Mouse (Mus musculus) forebrain, postnatal 0 days (tissue): ENCODE results near the gene Nptx2. TPM values are rescaled to one million over a fixed set of nuclear protein-coding genes. Genes with fewer than 3 reads are reported as not detected.

Source experiments
- ATAC-seq: fragments of 200-750 bp; cut with Nextera tagmentation; 2 replicates; pipeline ENCODE4 v1.8.0; 2017; ENCODE audit warnings: mild to moderate bottlenecking, moderate library complexity
- DNase-seq: peaks from one replicate; pipeline ENCODE4 v3.0.0-alpha.2; 2015
- H3K27ac ChIP-seq: fragments of 300-500 bp; sonication (generic); 2 replicates; pipeline ENCODE4 v1.5.1; 2014; ENCODE audit warnings: low read depth, mild to moderate bottlenecking, antibody characterized with exemption, low read length, moderate library complexity, mixed read lengths
- H3K27me3 ChIP-seq: fragments of 300-500 bp; sonication (generic); 2 replicates; pipeline ENCODE4 v1.6.1; 2014; ENCODE audit warnings: mild to moderate bottlenecking, low read length, mixed read lengths; ENCODE audit not compliant: insufficient read depth
- H3K36me3 ChIP-seq: fragments of 300-500 bp; sonication (generic); 2 replicates; pipeline ENCODE4 v1.6.1; 2014; ENCODE audit warnings: mild to moderate bottlenecking, moderate library complexity; ENCODE audit not compliant: insufficient read depth
- H3K4me1 ChIP-seq: fragments of 300-500 bp; sonication (generic); 2 replicates; pipeline ENCODE4 v1.6.1; 2014; ENCODE audit warnings: antibody characterized with exemption; ENCODE audit not compliant: insufficient read depth
- H3K4me2 ChIP-seq: fragments of 300-500 bp; sonication (generic); 2 replicates; pipeline ENCODE4 v1.6.1; 2014; ENCODE audit warnings: low read depth, mild to moderate bottlenecking, moderate library complexity
- H3K4me3 ChIP-seq: fragments of 300-500 bp; sonication (generic); 2 replicates; pipeline ENCODE4 v1.5.1; 2014; ENCODE audit warnings: low read depth, low read length, mixed read lengths
- H3K9ac ChIP-seq: fragments of 300-500 bp; sonication (generic); 2 replicates; pipeline ENCODE4 v1.6.1; 2014; ENCODE audit warnings: mild to moderate bottlenecking
- H3K9me3 ChIP-seq: fragments of 300-500 bp; sonication (generic); 2 replicates; pipeline ENCODE4 v1.6.1; 2016; ENCODE audit warnings: low read length
- CTCF ChIP-seq: sonication (generic); IDR thresholded peaks from 2 replicates; pipeline ENCODE4 v1.5.1; 2016; ENCODE audit warnings: antibody characterized with exemption, control low read depth, low read depth
- WGBS: fragments of 180-500 bp; shearing (Covaris S2); extraction: QIAGEN DNeasy Blood & Tissue Kit; methylation state at CpG from one replicate; pipeline ENCODE4 v1.1.7; 2014; 5-methylcytosine and 5-hydroxymethylcytosine counted together
- polyA plus RNA-seq: library from polyadenylated mRNA; unstranded; fragments of >200 nt; fragmentation: Nextera tagmentation; extraction: Ambion mirVana; gene quantifications from 2 replicates; pipeline ENCODE4 v1.2.1, GENCODE M21; 2015
- total RNA-seq: library from RNA; depleted of rRNA; stranded (reverse); fragments of >200 nt; gene quantifications from 2 replicates; pipeline ENCODE4 v1.2.3, GENCODE M21; 2014

The Nptx2 gene
- total and polyA plus RNA-seq, 2 experiments from 2014 or later: 6.9 to 33.1 TPM

DNA sequence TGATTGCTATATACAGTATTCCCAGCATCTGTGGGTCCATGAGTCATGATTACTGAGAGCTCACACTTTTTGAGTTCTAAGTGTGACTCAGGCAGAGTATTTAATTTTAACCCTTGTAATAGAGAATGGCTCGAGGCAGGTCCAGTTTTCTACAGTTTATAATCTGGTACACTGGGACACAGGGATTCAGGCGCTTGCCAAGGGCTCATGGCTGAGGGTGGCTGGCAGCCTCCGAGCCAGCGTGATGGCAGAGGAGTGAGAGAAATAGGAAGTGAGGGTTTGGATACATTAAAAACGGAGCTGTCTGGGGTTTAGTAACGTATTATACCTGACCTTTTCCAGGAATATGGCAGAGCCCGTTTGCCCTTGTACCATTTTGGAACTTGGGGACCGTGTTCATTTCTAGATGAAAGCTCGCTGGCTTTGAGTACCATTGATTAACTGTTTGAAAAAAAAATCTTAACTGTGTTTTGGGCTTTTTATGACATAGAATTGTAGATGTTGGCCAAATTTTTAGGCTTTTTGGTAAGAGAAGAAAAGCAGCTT is 1.7 kb downstream of the Nptx2 start:
- H3K9me3 ChIP-seq: no peaks in the 10 kb centered on the region
- no peak for TF ChIP-seq CTCF
- H3K4me1 ChIP-seq: no peaks in the 10 kb centered on the region
- H3K9ac ChIP-seq: no peak overlapping the region
- DNase-seq: no peak
- H3K36me3 ChIP-seq: no peaks in the 10 kb centered on the region
- H3K4me2 ChIP-seq: peak overlapping the region; percentile 64
- WGBS: 6% methylated on average over 9 of the region's 9 CpGs
- ATAC-seq: no peak
- H3K27ac ChIP-seq: no peak overlapping the region
- peak overlapping the region; percentile 40 for H3K4me3 ChIP-seq
- peaks cover 15% of the 10 kb centered on the region for H3K27me3 ChIP-seq

- ATAC-seq (peak; percentile 14; the same call in 1 of the 2 replicates), DNase-seq (peak; percentile 55)
- H3K4me2 ChIP-seq: peak overlapping the region; percentile 64
- 6% methylated on average over 21 of the region's 21 CpGs for WGBS
- no peak overlapping the region for H3K27ac ChIP-seq
- TF ChIP-seq CTCF: no peak
- H3K9ac ChIP-seq: peak overlapping the region; percentile 42
- H3K27me3 ChIP-seq: peaks cover 11% of the 10 kb centered on the region
- H3K36me3 ChIP-seq: no peaks in the 10 kb centered on the region
- H3K4me1 ChIP-seq: no peaks in the 10 kb centered on the region
- no peaks in the 10 kb centered on the region for H3K9me3 ChIP-seq
- H3K4me3 ChIP-seq: peak overlapping the region; percentile 40
Measured at GRCm38 (mm10) chr5:144548079-144548631, 2.5 kb downstream of the Nptx2 start.

GRCm38 (mm10) chr5:144550003-144550402 is 4.3 kb downstream of the Nptx2 start:
- Histone ChIP-seq H3K9ac (no peak overlapping the region), H3K9me3 (no peaks in the 10 kb centered on the region), H3K27me3 (peaks cover 10% of the 10 kb centered on the region), H3K36me3 (no peaks in the 10 kb centered on the region), H3K27ac (no peak overlapping the region), H3K4me3 (no peak overlapping the region), H3K4me1 (no peaks in the 10 kb centered on the region), H3K4me2 (no peak overlapping the region)
- TF ChIP-seq CTCF: no peak
- ATAC-seq (no peak), DNase-seq (no peak)
- WGBS: 66% methylated on average over 9 of the region's 9 CpGs

DNA sequence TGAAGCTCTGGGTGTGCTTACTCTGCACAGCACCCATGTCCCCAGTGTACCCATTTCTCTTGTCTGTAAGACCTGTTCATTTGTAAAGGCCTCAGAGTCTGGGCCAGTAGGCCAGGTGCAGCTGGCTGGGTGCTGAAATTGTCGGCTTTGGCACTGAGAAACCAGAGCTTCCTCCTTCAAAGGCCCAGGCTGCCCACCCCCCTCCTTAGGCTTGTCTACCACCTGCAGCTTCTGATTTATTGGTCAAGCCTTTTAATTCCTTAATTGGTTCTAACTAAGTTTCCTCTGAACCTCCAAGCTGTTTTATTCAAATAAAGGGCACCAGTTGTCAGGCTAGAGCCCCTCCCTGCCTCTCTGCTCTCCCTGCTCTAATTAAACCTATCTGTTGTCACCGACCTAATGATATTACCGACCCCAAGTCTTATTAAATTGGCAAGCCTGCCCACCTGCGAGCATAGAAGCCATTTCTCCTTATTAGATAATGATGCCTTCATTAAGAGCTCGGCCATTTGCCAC is 5.0 kb downstream of the Nptx2 start:
- ATAC-seq (no peak), DNase-seq (no peak)
- WGBS: 16% methylated on average over 5 of the region's 5 CpGs
- no peak overlapping the region for H3K4me2 ChIP-seq
- H3K4me3 ChIP-seq: no peak overlapping the region
- H3K27ac ChIP-seq: no peak overlapping the region
- no peaks in the 10 kb centered on the region for H3K4me1 ChIP-seq
- H3K27me3 ChIP-seq: peaks cover 7% of the 10 kb centered on the region
- H3K36me3 ChIP-seq: no peaks in the 10 kb centered on the region
- no peaks in the 10 kb centered on the region for H3K9me3 ChIP-seq
- no peak for TF ChIP-seq CTCF
- H3K9ac ChIP-seq: no peak overlapping the region

DNA sequence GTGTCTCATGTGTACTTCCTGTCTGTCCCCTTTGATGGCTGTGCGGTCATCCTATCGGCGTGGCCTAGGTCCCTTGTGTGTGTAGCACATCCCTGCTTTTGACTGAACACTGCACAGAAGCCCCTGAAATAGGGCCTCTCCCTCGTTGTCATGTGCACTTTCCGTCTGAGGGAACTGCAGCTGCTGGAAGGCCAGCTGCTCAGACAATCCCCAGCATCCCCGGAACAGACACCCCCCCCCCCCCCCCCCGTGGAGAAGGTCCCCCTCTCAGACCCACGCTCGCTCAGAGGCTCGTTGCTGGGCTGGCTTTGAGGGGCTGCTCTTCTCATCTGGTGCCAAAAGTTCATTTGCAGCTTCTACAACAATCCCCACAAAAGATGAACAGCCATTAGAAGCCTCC is 11.0 kb downstream of the Nptx2 start:
- Histone ChIP-seq H3K27me3 (no peaks in the 10 kb centered on the region), H3K4me1 (no peaks in the 10 kb centered on the region), H3K9me3 (no peaks in the 10 kb centered on the region), H3K36me3 (no peaks in the 10 kb centered on the region), H3K9ac (no peak overlapping the region), H3K4me3 (no peak overlapping the region), H3K27ac (peak overlapping the region; percentile 24; the same call in 1 of the 2 replicates), H3K4me2 (no peak overlapping the region)
- no peak for TF ChIP-seq CTCF
- DNase-seq (no peak), ATAC-seq (peak; percentile 86)
- WGBS: 6% methylated on average over 10 of the region's 10 CpGs

DNA sequence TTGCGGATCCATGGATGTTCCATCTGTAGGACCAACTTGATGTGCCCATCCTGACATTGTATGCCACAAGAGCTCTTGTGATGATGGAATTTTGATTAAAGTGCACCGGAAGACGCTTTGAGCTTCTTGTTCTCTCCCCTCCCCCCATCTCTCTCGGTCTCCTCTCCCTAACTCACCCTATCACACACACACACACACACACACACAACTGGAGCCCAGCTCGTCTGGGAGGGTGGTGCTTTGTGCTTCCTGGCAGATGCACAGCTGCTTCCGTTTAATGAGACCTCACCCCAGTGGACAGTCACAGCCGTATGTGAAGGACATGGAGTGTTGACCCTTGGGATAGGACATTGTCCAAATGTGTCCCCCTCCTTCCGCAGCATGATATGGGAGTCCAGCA is 11.7 kb downstream of the Nptx2 start:
- Histone ChIP-seq H3K4me2 (no peak overlapping the region), H3K9me3 (no peaks in the 10 kb centered on the region), H3K4me3 (no peak overlapping the region), H3K9ac (no peak overlapping the region), H3K4me1 (no peaks in the 10 kb centered on the region), H3K27ac (no peak overlapping the region), H3K27me3 (no peaks in the 10 kb centered on the region), H3K36me3 (no peaks in the 10 kb centered on the region)
- 32% methylated on average over 8 of the region's 8 CpGs for WGBS
- ATAC-seq: no peak
- DNase-seq: no peak
- no peak for TF ChIP-seq CTCF

DNA sequence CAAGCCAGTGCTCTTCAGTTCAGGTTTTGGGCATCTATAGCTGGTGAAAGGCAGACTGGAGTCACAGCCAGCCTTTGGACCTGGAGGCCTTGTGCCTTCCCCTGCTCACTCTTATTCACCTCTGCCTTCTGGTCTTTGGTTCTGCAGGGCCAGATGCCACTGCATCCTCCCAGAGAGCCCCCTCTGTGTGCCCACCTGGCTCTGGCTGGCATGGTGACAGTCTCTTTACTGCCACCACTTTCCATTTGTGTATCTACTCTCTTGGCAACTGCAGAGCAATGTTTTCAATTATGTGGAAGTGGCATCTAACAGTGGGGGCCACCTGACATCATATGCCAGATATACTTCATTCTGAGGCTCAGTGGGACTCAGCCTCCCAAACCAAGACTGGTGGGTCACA is 12.8 kb downstream of the Nptx2 start:
- H3K4me3 ChIP-seq: no peak overlapping the region
- TF ChIP-seq CTCF: no peak
- H3K9ac ChIP-seq: no peak overlapping the region
- ATAC-seq (no peak), DNase-seq (no peak)
- H3K4me1 ChIP-seq: no peaks in the 10 kb centered on the region
- H3K27me3 ChIP-seq: no peaks in the 10 kb centered on the region
- H3K4me2 ChIP-seq: no peak overlapping the region
- H3K36me3 ChIP-seq: no peaks in the 10 kb centered on the region
- no peak overlapping the region for H3K27ac ChIP-seq
- H3K9me3 ChIP-seq: no peaks in the 10 kb centered on the region
